Mouse (Mus musculus) stomach, embryonic 16.5 days (tissue): Measurements from ENCODE around the gene Spaca6. TPM values are rescaled to one million over a fixed set of nuclear protein-coding genes. Genes with fewer than 3 reads are reported as not detected.
A peak's percentile ranks its signal among the peaks of the same experiment; 100 is the strongest.

Source experiments
- ATAC-seq: fragments of 200-750 bp; cut with Nextera tagmentation; 2 replicates; pipeline ENCODE4 v1.8.0; 2017; ENCODE audit warnings: moderate number of reproducible peaks, moderate TSS enrichment; ENCODE audit not compliant: insufficient read depth, low FRiP score
- H3K27ac ChIP-seq: fragments of 300-500 bp; sonication (generic); 2 replicates; pipeline ENCODE4 v1.5.1; 2014; ENCODE audit warnings: low read length
- H3K27me3 ChIP-seq: fragments of 300-500 bp; sonication (generic); 2 replicates; pipeline ENCODE4 v1.6.1; 2014; ENCODE audit warnings: low read length, control low read depth, mixed read lengths; ENCODE audit not compliant: control insufficient read depth, insufficient read depth
- H3K36me3 ChIP-seq: fragments of 300-500 bp; sonication (generic); 2 replicates; pipeline ENCODE4 v1.6.1; 2014; ENCODE audit warnings: low read length; ENCODE audit not compliant: control insufficient read depth, insufficient read depth
- H3K4me1 ChIP-seq: fragments of 300-500 bp; sonication (generic); 2 replicates; pipeline ENCODE4 v1.6.1; 2014; ENCODE audit warnings: low read length, control low read depth, mixed read lengths; ENCODE audit not compliant: control insufficient read depth, insufficient read depth
- H3K4me2 ChIP-seq: fragments of 300-500 bp; sonication (generic); 2 replicates; pipeline ENCODE4 v1.6.1; 2014; ENCODE audit warnings: low read depth, low read length, mixed read lengths
- H3K4me3 ChIP-seq: fragments of 300-500 bp; sonication (generic); replicated peaks from 2 replicates; pipeline ENCODE4 v1.5.1; 2014; ENCODE audit warnings: mild to moderate bottlenecking, low read length
- H3K9ac ChIP-seq: fragments of 300-500 bp; sonication (generic); 2 replicates; pipeline ENCODE4 v1.6.1; 2014; ENCODE audit warnings: low read length
- H3K9me3 ChIP-seq: fragments of 300-500 bp; sonication (generic); replicated peaks from 2 replicates; pipeline ENCODE4 v1.6.1; 2016; ENCODE audit warnings: low read length, control low read depth; ENCODE audit not compliant: control insufficient read depth
- WGBS: fragments of 180-500 bp; shearing (Covaris S2); extraction: QIAGEN DNeasy Blood & Tissue Kit; methylation state at CpG from one replicate; pipeline ENCODE4 v1.1.7; 2014; 5-methylcytosine and 5-hydroxymethylcytosine counted together
- microRNA counts: library from miRNA; unstranded; fragments of <30 nt; microRNA quantifications from one replicate; lab custom pipeline; 2016
- microRNA-seq: library from miRNA; unstranded; fragments of <30 nt; microRNA quantifications from one replicate; pipeline ENCODE4, GENCODE M21; 2016
- polyA plus RNA-seq: library from polyadenylated mRNA; unstranded; fragments of >200 nt; fragmentation: Nextera tagmentation; extraction: Ambion mirVana; gene quantifications from 2 replicates; pipeline ENCODE4 v1.2.1, GENCODE M21; 2015

Gene Spaca6
- polyA plus RNA-seq, 1 experiment from 2014 or later: 29.8 TPM

DNA sequence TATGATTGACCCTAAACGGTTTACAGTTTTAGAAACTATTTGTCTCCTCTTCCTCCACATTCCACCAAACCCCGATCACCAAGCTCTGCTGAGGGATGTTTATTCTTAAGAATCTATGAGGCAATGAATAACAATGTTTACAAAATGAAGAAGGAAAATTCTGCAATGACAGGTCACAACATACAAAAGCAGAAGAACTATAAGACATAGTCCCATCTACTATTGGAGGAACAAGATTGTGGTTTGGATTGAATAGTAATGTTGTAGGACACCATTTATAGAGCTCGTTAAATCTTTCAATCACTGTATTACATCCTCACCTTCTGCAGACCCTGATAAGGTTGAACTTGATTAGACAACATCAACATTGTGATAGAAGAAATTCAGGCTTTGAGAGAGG, 55.7 kb downstream of the Spaca6 start:
- Histone ChIP-seq H3K36me3 (no peaks in the 10 kb centered on the region), H3K9ac (no peak overlapping the region), H3K4me3 (no peak overlapping the region), H3K4me1 (no peaks in the 10 kb centered on the region), H3K27me3 (no peaks in the 10 kb centered on the region), H3K9me3 (no peaks in the 10 kb centered on the region), H3K27ac (no peak overlapping the region), H3K4me2 (no peak overlapping the region)
- no peak for ATAC-seq
- whole genome bisulfite sequencing: 66% methylated on average over 3 of the region's 3 CpGs

GRCm38 (mm10) chr17:17883840-17884239, 56.9 kb downstream of the Spaca6 start, which contains the start of gene Fpr1:
TSS of gene Fpr1 (minus strand) at chr17:17883940.
- Histone ChIP-seq H3K4me2 (no peak within 1 kb of the TSS), H3K9ac (no peak within 1 kb of the TSS), H3K4me1 (no peaks in the 10 kb centered on the region), H3K27ac (no peak within 1 kb of the TSS), H3K27me3 (no peaks in the 10 kb centered on the region), H3K9me3 (no peaks in the 10 kb centered on the region), H3K4me3 (no peak within 1 kb of the TSS), H3K36me3 (no peaks in the 10 kb centered on the region)
- no peak for ATAC-seq
- WGBS: 57% methylated on average over 1 of the region's 1 CpGs

- H3K9ac ChIP-seq: no peak within 1 kb of the TSS
- no peaks in the 10 kb centered on the region for H3K27me3 ChIP-seq
- no peak within 1 kb of the TSS for H3K4me2 ChIP-seq
- H3K9me3 ChIP-seq: no peaks in the 10 kb centered on the region
- H3K36me3 ChIP-seq: no peaks in the 10 kb centered on the region
- ATAC-seq: no peak
- no peaks in the 10 kb centered on the region for H3K4me1 ChIP-seq
- no peak within 1 kb of the TSS for H3K27ac ChIP-seq
- WGBS: 66% methylated on average over 1 of the region's 1 CpGs
- no peak within 1 kb of the TSS for H3K4me3 ChIP-seq
Measured at GRCm38 (mm10) chr17:17887774-17888248, 60.9 kb downstream of the Spaca6 start, which contains the start of the genes Fpr2 and Fpr3. TSS of gene Fpr2 (plus strand) at chr17:17887824. TSS of gene Fpr3 (plus strand) at chr17:17887852.

- no peak overlapping the region for H3K4me2 ChIP-seq
- H3K9me3 ChIP-seq: no peaks in the 10 kb centered on the region
- no peaks in the 10 kb centered on the region for H3K4me1 ChIP-seq
- ATAC-seq: no peak
- 77% methylated on average over 2 of the region's 2 CpGs for WGBS
- H3K27me3 ChIP-seq: no peaks in the 10 kb centered on the region
- no peak overlapping the region for H3K4me3 ChIP-seq
- no peaks in the 10 kb centered on the region for H3K36me3 ChIP-seq
- H3K9ac ChIP-seq: no peak overlapping the region
- no peak overlapping the region for H3K27ac ChIP-seq
Measured at GRCm38 (mm10) chr17:17889732-17890425, 62.9 kb downstream of the Spaca6 start.

MicroRNA genes within 50 kb of the gene (microRNA counts, 519-probe panel; counts per million panel counts)
- microRNA mmu-let-7e (lab: Ali Mortazavi, UCI) (4,355 counts per million, percentile 96 among the panel's probes with 10 or more counts), microRNA mmu-miR-125a-3p (lab: Ali Mortazavi, UCI) (2,771 counts per million, percentile 63 among the panel's probes with 10 or more counts), microRNA mmu-miR-125a-5p (lab: Ali Mortazavi, UCI) (4,516 counts per million, percentile 97 among the panel's probes with 10 or more counts), microRNA mmu-miR-99b (lab: Ali Mortazavi, UCI) (3,778 counts per million, percentile 88 among the panel's probes with 10 or more counts)

Small RNA genes within 50 kb of the gene (microRNA-seq; reads per million reads assigned to microRNA genes)
- gene Gm25927: not detected
- 3,879 reads per million, percentile 88 among the genes with 10 or more reads in this experiment for gene Mir125a
- 17,516 reads per million, percentile 96 among the genes with 10 or more reads in this experiment for gene Mir99b
- not detected for gene Mirlet7e

Other genes with a start within 250 kb of the Spaca6 start
- 9.3 and 10.1 TPM in 2 replicates for gene Lnpep, start 202.1 kb upstream of the Spaca6 start, polyA plus RNA-seq
- gene Vmn2r90, start 123.4 kb upstream of the Spaca6 start, polyA plus RNA-seq: not detected in 2 replicates
- gene Has1, start 28.0 kb downstream of the Spaca6 start, polyA plus RNA-seq: 0.88 and 0.94 TPM in 2 replicates
- 2.0 and 2.8 TPM in 2 replicates for gene Fpr1, start 56.8 kb downstream of the Spaca6 start, polyA plus RNA-seq
- gene Fpr2, start 60.7 kb downstream of the Spaca6 start, polyA plus RNA-seq: 1.1 and 2.2 TPM in 2 replicates
- gene Fpr3, start 60.7 kb downstream of the Spaca6 start, polyA plus RNA-seq: not detected in 2 replicates
- gene Fpr-rs4, start 194.6 kb downstream of the Spaca6 start, polyA plus RNA-seq: not detected in 2 replicates
- not detected in 2 replicates for gene Vmn2r124, start 222.3 kb downstream of the Spaca6 start, polyA plus RNA-seq